Mouse (Mus musculus) brown adipose tissue, adult 24 weeks (tissue): ENCODE results near the gene Palm2. TPM values are rescaled to one million over a fixed set of nuclear protein-coding genes. Genes with fewer than 3 reads are reported as not detected.

ENCODE experiments used
- H3K27ac ChIP-seq: fragments of 200-500 bp; replicated peaks from 2 replicates; pipeline ENCODE4 v1.5.1; 2012; ENCODE audit warnings: low read depth, mild to moderate bottlenecking, low read length
- H3K4me1 ChIP-seq: fragments of 200-500 bp; 2 replicates; pipeline ENCODE4 v1.6.1; 2012; ENCODE audit warnings: low read length, mixed read lengths; ENCODE audit not compliant: control insufficient read depth, insufficient read depth, insufficient read length
- H3K4me3 ChIP-seq: fragments of 200-500 bp; 2 replicates; pipeline ENCODE4 v1.5.1; 2012; ENCODE audit warnings: low read depth, mild to moderate bottlenecking, low read length, moderate library complexity; ENCODE audit not compliant: insufficient read depth
- polyA plus RNA-seq: library from polyadenylated mRNA; stranded (reverse); fragments of >200 nt; gene quantifications from 2 replicates; pipeline ENCODE4 v1.2.4, GENCODE M21; 2012; ENCODE audit not compliant: missing spikeins, insufficient read depth, insufficient read length

The Palm2 gene
- polyA plus RNA-seq, 1 experiment, result 17.0 TPM

DNA sequence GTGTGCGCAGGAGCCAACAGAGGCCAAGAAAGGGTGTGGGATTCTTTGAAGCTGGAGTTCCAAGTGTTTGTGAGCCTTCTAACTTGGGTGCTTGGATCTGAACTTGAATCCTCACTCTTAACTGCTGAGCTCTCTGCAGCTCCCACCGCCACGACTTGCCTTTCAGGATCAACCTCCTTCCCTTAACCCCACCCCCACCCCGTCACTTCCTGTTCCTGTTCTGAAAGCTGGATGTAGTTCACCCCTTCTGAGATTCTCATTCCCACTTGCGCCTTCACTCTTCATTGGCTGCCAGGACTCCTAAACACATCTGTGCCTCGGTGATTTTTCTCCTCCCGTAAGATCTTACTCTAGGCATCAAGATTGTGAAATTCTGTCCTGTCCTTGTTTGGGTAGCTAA is 240.3 kb downstream of the Palm2 start:
- Histone ChIP-seq H3K4me1 (peaks cover 17% of the 10 kb centered on the region), H3K4me3 (no peak overlapping the region), H3K27ac (peak overlapping the region; percentile 99)

DNA sequence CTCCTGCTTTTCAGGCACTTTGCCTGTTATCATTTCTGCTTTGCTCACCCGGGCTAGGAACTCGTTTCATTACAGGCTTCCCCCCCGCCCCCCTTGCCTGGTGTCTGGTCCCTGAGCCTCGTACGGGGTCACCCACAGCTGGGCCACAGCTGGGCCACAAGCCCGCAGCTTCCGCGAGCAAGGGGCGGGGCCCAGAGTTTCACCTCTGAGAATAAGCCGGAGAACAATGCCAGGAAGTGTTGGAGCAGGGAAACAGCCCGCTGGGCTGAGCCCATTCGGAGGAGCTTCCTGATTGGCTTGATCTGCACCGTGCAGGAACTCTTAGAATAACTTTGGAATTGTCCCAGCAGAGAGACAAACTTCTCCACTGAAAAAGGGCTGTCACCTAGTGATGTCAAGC is 241.3 kb downstream of the Palm2 start:
- Histone ChIP-seq H3K27ac (peak overlapping the region; percentile 99), H3K4me1 (peaks cover 23% of the 10 kb centered on the region), H3K4me3 (no peak overlapping the region)

DNA sequence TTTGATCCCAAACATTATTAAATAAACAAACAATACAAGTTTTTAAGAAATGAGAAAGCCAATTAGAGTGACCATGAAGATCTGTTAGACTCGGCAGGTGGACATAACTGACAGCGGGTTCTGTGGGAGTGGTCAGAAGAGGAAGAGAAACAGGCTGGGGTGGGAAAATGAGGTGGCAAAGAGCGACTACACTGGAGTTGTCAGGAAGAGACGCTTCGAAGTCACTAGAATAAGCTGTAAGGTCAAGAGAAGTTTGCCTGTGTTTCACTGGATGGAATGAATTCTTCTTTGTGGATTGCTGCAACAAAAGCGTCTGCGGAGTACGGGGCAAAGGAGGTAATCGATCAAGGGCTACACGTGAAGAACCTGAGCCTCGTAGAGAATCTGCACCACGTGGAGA is 243.9 kb downstream of the Palm2 start:
- Histone ChIP-seq H3K4me1 (peaks cover 30% of the 10 kb centered on the region), H3K27ac (peak overlapping the region; percentile 67), H3K4me3 (no peak overlapping the region)

DNA sequence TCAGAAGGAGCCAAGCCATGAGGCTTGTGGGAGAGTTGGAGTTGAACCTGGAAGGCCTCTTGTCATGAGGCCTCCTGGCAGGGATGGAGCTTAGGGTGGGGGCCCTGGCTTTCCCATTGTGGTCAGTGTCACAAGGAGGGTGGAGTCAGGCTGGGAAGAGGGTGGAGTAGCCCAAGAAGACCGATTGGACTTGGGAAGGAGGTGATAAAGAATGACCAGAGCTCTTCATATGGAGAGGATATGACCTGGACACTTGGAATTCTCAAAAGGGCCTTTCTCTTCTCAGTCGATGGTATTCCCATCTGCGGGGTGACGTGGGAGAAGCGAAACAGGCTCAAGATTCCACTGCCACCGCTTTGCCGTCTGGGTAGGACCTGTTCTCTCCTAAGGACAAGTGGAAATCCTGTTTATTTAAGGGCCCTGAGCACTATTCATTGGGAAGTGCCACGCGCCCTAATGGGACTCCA is 245.0 kb downstream of the Palm2 start:
- H3K4me1 ChIP-seq, result peaks cover 30% of the 10 kb centered on the region
- peak overlapping the region; percentile 92 for H3K27ac ChIP-seq
- H3K4me3 ChIP-seq, result no peak overlapping the region

DNA sequence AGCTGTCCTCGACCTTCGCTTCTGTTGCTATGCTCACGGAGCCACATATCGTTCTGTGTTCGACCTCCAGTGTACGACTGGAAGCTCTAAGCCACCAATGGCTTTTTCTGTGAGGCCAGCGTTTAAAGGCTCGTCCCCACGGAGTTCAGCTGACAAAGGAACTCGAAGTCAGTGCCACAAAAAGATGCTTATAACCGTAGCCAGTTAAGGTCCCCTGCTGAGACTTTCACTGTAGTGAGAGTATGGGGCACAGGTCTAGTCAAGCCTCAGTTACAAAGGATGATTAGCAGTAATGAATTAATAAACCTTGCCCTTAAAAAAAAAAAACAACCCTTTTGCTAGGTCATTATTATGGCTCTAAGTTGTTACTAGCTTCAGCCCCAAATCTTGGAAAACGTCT is 246.1 kb downstream of the Palm2 start:
- Histone ChIP-seq H3K4me3 (no peak overlapping the region), H3K4me1 (peaks cover 24% of the 10 kb centered on the region), H3K27ac (peak overlapping the region; percentile 92)

DNA sequence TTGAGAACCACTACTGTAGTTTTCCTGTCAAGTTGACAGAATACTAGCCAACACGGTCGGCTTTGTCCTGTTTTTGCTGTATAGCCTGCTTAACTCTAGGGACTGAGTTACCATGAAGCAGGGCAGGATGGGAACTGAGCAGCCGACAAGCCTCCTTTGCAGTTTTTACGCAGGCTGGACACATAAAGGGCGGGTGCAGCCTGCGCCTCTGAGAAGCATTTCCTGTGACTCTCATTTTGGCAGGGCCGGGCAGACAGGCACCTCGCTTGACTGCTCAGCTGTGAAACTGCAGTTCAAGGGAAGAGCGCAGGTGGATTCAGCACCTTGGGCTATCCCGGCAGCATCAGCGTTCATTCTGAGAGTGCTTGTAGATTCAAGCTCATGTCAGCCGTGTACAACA is 247.5 kb downstream of the Palm2 start:
- Histone ChIP-seq H3K27ac (peak overlapping the region; percentile 98), H3K4me1 (peaks cover 17% of the 10 kb centered on the region), H3K4me3 (0 out of 2 replicates have a peak overlapping the region, but pooled peaks have one; percentile 22)

DNA sequence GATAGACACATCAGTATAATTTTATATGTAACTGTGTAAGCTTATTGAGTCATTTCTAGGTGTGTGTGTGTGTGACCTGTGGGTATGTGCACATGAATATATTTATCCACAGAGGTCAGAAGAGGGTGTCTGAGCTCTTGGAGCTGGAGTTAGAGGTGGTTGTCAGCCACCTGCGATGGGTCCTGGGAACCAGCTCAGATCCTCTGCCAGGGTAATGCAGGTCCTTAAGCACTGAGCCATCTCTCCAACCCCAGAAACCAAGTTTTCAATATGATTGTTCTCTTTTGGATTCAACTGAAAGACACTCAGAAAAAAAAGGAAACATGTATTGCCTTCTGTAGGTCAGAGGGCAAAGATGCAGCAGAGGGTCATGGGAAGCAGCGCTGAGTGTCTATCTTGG is 248.3 kb downstream of the Palm2 start:
- Histone ChIP-seq H3K4me1 (peaks cover 17% of the 10 kb centered on the region), H3K27ac (peak overlapping the region; percentile 27; the same call in 1 of the 2 replicates), H3K4me3 (no peak overlapping the region)

DNA sequence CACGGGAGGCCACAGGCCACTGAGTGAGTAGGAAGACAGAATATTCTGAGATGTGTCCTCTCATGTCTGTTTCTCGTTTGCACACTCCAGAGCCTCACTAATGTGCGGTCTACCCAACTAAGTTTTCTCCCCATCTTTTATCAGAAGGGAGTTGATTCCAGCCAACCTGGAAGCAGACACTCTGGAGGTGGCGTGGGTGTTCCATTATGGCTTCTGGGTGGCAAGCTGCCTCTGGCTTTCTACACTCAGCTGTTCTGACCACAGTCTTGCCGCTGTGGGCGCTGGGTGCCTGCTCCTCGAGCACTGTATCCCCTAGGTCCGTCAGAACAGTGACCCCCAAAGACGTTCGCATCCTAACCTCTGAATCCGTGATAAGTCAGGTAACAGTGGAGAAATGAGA is 248.9 kb downstream of the Palm2 start:
- Histone ChIP-seq H3K4me3 (no peak overlapping the region), H3K27ac (0 out of 2 replicates have a peak overlapping the region, but pooled peaks have one; percentile 1)

DNA sequence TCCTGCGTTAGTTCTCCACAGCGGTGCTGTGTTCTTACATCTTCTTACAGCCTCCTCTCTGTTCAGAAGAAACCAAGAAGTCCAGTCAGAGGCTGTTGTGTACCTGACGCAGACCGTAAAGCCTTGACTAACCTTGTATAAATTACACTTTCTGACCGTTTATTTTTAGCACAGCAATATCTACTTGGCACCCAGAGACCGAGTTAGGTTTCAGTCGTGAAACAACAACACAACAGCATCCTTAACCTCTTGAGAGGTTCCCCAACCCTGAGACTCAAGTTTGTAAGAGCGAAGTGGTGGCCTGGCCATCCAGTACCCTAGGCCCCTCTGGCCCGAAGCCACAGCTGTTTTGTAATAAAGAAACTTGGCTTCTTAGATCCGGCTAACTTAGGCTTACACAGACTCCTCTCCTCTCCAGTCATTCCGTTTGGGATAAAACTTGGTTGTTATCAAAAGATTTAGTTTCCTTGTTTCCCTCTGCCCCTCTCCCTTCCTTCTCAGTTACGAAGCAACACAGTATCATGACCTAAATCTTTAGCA is 250.7 kb downstream of the Palm2 start:
- Histone ChIP-seq H3K4me3 (no peak overlapping the region), H3K27ac (no peak overlapping the region), H3K4me1 (peaks cover 19% of the 10 kb centered on the region)

More for the DNA sequence above, 248.9 kb downstream of the Palm2 start:
- H3K4me1 ChIP-seq, result peaks cover 19% of the 10 kb centered on the region

DNA sequence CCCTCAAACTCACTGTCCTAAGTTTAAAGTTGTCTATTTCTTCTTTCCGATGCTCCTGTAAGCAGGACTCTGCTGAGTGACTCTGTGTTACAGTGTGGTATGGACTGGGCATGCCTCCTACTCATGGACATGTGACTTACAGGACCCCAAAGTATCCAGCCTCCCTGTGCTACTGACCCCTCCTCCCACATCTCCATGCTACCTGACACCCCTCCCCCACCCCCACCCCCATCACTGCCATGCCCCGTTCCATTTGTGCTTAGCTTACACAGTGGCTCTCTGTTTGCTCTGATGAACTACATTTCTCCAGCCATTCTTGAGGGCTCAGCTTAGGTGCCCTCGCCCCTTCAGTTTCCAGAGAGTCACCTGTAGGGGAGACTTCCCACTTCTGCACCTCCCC is 252.7 kb downstream of the Palm2 start:
- Histone ChIP-seq H3K27ac (no peak overlapping the region), H3K4me3 (no peak overlapping the region), H3K4me1 (peaks cover 14% of the 10 kb centered on the region)

DNA sequence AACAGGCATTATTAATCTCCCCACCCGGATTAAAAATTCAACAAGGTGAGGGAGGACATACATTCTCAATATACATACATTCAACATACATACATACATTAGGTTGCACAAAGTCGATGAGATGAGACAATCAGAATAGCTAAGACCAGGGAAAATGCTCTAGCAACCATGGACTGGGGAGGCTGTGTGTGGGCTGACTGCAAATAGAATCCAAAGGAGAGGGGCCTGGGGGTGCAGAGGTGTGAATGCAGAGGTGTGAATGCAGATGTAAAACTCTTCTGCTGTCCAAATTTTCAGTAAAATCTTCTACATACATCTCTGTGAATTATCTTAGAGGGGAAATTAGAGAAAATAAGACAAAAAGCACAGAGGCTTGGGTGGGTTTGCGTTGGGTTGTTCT is 253.5 kb downstream of the Palm2 start:
- Histone ChIP-seq H3K27ac (peak overlapping the region; percentile 77), H3K4me1 (peaks cover 12% of the 10 kb centered on the region), H3K4me3 (no peak overlapping the region)

DNA sequence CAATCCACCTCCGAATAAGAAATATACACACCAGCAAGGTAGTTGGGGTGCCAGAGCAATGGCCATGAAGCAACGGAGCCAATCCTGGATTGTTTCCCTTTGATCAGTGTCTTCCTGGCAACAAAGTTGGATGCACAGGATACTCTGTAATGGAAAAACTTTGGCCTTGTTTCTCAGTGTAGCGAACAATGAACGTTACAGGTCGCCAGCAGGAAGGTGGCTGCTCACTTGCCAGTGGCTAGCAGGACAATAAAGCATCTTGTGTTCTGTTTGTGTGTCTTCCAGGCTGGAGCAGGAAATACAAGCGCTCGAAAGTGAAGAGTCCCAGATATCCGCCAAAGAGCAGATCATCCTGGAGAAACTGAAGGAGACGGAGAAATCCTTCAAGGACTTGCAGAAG is 254.1 kb downstream of the Palm2 start:
- H3K4me1 ChIP-seq, result peaks cover 12% of the 10 kb centered on the region
- no peak overlapping the region for H3K4me3 ChIP-seq
- peak overlapping the region; percentile 77 for H3K27ac ChIP-seq

DNA sequence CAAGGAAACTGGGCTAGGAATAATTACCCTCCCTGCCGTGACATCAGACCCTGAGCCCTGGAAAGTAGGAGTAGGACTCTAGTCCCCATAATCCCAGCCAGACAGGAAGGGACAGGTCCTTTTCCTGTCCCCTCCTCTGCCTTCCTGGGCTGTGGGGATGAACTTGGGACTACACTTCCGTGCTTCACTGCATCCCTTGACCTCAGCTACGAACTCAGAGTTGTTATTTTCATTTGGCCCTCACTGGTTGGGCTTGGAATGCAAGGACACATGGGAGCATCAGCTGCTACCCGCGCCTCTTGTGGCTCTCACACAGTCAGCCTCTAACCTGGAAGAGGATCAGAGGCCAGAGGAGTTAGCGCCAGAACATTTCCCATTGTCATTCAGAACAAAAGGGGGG is 256.0 kb downstream of the Palm2 start:
- Histone ChIP-seq H3K4me3 (no peak overlapping the region), H3K27ac (peak overlapping the region; percentile 77), H3K4me1 (peaks cover 21% of the 10 kb centered on the region)

DNA sequence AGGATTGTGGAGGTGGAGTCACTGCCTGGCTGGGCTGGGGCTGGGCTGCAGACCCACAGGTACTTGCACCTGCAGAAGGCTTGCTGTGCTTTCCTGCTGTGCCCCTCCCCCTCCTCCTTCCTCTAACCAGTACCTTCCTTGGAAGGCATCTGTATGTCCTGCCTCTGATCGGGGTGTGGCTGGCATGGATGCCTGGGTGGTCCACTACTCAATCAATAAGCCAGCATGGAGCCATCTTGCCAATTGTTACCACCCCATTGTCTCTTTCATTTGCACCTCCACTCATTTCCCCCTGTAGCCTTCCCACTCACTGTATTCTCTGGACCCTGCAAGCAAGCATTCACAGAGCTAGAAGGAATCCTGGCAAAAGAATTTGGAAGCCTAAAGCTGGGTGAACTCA is 256.8 kb downstream of the Palm2 start:
- peak overlapping the region; percentile 77 for H3K27ac ChIP-seq
- H3K4me1 ChIP-seq, result peaks cover 21% of the 10 kb centered on the region
- H3K4me3 ChIP-seq, result no peak overlapping the region

DNA sequence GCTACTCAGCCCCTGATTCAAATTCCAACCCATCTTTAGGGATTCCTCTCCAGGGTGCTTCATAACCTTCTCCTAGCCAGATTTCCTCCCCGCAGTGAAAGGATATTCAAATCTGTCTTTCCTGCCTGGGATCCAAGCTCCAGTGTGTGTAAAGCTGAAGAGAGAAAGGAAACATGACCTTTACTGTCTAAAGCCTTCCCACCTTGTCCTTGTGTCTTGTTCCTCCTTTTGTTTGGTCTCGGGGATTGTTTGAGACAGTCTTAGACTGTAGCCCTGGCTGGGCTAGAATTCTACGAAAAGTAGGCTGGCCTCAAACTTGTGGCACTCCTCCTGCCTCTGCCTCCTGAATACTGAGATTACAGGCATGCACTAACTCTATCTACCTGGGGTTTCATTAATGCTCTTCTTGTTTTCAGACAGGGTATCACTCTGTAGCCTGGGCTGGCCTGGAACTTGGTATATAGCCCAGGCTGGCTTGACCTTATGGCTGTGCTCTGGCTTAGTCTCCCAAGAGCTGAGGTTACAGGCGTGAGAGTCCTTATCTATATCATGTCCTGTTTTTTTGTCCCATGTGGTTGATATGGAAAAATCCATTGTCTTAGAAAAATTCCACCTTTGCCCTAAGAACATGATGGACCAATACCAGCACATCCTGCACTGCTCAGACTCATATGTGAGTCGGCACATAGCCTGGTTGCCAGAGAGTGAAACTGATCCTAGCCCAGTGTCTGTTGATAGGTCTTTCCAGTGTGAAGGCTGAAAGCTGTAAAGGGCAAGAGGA is 260.5 kb downstream of the Palm2 start:
- peaks cover 14% of the 10 kb centered on the region for H3K4me1 ChIP-seq
- H3K27ac ChIP-seq, result peak overlapping the region; percentile 95
- no peak overlapping the region for H3K4me3 ChIP-seq

DNA sequence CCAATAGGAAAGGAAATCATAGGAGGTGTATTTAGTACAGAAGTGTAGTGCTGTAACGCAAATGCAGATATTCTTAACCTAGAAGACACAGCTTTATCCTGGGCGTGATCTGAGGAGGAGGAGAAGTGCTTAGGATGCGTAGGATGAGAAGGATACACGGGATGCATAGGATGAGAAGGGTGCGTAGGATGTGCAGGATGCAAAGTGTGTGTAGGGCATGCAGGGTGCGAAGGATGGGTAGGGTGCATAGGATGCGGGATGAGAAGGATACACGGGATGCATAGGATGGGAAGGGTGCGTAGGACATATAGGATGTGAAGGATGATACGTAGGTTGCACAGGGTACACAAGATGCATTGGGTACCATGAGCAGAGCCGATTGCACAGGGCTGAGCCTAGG is 262.9 kb downstream of the Palm2 start:
- no peak overlapping the region for H3K27ac ChIP-seq
- H3K4me1 ChIP-seq, result peaks cover 9% of the 10 kb centered on the region; the same call in 1 of the 2 replicates
- H3K4me3 ChIP-seq, result no peak overlapping the region
